Mouse (Mus musculus): Measurements from ENCODE around the gene Unc5c.

- TF ChIP-seq CTCF (IDR thresholded peaks at IDR 0.05; ENCODE audit: insufficient read depth, low read length), result no peak
- no peak for TF ChIP-seq POLR2A (IDR thresholded peaks at IDR 0.05; ENCODE audit: borderline replicate concordance, extremely low read depth, low read depth, low read length)
These were observed 268.8 kb downstream of the Unc5c start for GRCm38 (mm10) chr3:141733844-141734243.

Data from lung, adult 2 months (tissue).